Mouse (Mus musculus): ENCODE results near the gene Gm9936. TPM values are rescaled to one million over a fixed set of nuclear protein-coding genes. Genes with fewer than 3 reads are reported as not detected.
"Not testable (repeated sequence)": the region's sequence is repeated elsewhere in the genome, so short reads cannot be mapped to it uniquely, and the experiment has no call there.

The Gm9936 gene
- under 1 TPM; 0.85 to 0.87 TPM for total RNA-seq (2021)

DNA sequence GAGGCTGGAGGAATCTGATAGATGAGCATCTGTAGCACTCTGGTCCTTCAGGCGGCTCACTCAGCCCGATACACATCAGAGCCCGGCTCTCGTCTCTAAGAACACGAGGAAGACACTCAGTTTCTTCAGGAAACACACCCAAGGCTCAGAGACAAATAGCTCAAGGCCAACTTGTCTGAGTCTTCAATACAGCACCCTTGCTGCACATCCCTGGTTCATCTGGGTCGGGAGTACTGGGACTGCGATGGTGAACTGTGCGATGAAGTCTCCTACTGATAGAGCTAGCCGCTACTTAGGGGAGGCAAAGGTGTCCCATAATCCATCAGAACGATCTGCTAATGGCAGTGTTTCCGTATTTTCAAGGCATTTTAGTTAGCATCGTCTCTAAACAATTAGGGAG, at the start of gene Gm9936:
Gene Gm9936 (minus strand): TSS at position 101 of the 400 bp plus-strand sequence.
- intact Hi-C loops (cut with DNase I): no loop called here
- DNase-seq (ENCODE audit: low spot score in 2 of 2): no peak

DNA sequence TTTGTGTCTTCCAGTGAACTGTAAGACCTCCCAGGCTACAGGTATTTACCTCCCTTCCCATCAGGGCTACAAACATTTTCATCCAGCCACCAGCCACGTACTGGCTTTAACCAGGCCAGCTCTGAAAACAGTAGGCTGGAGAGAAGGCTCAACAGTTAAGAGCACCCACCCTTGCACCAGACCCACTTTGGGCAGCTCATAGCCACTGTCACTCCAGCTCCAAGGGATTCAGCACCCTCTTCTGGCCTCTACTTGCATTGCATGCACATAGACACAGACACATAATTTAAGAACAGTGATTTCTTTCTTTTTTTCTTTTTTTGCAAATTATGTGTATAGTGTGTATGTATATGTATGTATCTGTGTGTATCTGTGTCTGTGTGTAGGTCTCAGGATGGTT, 43.9 kb upstream of the Gm9936 start:
- intact Hi-C loops (cut with DNase I): no loop called here
- no peak for DNase-seq (ENCODE audit: low spot score in 2 of 2)

DNA sequence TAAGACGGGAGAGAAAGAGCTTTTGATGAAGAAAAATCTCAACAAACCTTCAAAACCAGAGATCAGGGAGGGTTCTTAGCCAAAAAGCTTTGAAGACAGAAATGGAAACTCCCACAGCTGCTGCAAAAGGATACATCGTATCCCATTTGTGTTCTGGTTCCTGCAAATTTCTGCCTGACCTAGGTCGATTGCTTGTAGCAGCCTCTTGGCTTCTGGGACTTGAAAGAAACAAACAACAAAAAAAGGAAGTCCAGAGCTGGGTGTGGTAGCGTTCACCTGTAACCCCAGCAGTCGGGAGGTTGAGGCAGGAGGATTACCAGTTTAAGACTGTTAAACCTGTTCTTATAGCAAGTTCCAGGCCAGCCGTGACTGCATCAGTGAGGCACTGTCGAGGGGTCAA, 40.4 kb upstream of the Gm9936 start:
- DNase-seq (ENCODE audit: low spot score in 2 of 2): no peak
- intact Hi-C loops (cut with DNase I): no loop called here

DNA sequence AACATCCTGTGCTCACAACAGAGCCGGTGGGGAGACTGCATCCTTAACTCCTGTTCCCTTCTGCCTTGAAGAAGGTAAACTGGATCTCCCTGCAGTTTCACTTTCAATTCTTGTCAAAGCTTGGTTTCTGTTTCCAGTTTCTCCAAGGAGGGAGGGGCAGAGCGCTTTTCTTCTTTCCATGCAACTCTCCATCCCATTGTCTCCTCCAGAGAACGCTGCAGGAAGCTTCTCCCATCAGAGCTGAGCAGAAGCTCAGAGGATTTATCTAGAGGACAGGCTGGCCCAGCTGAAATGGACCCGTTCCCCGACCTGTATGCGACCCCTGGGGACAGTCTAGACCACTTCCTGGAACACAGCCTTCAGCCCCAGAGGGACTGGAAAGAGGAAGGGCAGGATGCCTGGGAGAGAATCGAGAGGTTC, 38.9 kb upstream of the Gm9936 start:
- DNase-seq (ENCODE audit: low spot score in 2 of 2): no peak
- intact Hi-C loops (cut with DNase I): no loop called here

DNA sequence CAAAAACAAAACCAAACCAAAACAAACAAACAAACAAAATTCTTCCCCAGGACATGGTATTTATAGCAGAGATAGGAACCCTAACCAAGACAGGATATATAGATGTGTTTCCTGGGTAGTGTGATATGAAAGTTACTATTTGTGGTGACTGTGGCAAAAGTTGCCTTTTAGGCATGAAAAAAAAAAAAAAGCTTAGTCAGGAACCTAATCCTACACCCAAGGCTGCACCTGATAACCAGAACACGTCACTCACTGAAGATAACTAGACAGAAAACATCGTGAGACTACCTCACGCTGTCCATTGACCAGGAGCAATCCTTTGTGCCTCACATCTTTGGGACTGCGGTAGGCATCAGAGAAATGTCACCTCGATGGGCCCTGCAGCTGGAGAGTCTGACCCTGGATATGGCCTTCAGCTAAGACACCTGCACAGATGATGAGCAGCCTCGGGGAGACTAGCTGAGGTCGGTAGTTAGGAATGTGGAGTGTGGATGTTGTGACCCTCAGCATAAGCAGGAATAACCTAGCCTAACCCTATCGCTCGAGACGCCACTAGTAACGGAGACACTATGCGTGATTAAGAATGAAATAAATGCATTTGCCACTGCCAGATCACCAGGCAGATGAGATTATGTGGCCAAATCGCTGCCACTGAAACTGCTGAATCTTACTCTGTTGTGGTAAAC, 38.3 kb upstream of the Gm9936 start, which contains the start of gene Oasl2:
Gene Oasl2 (plus strand): TSS at position 249 of the 686 bp plus-strand sequence.
- no peak for DNase-seq (ENCODE audit: low spot score in 2 of 2)
- intact Hi-C loops (cut with DNase I): no loop called here

DNA sequence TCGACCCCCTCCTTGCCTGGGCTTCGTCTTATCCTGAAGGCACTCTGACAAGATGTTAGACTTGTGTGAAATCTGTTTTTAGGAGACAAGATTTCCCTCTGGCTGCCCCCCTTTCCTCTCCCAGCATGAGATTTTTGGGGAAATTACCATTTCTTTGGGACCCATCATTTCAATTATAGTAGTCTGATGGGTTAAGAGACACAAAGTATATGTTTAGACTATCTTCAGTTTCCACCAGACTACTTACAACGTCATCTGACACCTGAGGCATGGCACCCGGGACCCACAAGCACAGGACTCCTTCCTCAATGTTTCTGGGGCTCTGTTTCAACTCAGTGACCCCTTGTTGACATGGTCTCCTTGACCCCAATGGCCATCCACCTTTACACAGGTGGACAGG, 37.1 kb upstream of the Gm9936 start:
- intact Hi-C loops (cut with DNase I): no loop called here
- no peak for DNase-seq (ENCODE audit: low spot score in 2 of 2)

DNA sequence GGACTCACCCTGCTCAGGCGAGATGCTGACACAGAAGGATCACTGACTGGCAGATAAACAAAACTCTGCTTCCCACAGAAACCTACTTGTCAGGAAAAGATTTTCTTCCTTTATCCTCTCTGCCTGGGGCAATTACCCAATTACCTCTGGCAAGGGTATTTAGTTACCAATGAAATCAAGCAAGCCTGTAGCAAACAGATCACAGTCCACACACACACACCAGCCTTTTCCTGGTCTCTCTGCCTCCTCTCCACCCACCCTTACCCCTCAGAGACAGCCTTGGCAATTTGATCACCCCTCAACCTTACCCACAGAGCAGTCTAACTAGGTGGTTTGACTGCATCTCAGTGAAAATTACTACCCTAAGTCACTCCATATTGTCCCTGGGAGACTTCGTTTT, 30.5 kb upstream of the Gm9936 start:
- intact Hi-C loops (cut with DNase I): no loop called here
- DNase-seq (ENCODE audit: low spot score in 2 of 2): no peak

DNA sequence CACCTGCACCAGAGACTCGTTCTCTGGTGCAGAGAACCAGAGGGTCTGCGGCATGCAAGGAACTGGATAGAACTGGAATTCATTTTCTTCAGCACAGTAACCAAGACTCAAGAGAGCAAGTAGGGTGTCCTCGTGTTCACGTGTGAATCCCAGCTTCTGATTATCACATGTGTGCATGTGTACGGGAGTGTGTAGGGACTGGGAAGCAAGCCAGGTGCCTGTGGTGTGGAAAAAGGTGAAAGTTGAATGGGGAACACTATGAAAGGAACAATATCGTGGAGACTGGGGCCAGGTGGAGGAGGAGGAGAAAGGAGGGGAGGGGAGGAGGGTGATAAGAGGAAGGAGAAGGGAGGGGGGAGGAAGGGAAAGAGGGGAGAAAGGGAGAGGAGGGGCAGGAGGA, 28.3 kb upstream of the Gm9936 start:
- intact Hi-C loops (cut with DNase I): no loop called here

DNA sequence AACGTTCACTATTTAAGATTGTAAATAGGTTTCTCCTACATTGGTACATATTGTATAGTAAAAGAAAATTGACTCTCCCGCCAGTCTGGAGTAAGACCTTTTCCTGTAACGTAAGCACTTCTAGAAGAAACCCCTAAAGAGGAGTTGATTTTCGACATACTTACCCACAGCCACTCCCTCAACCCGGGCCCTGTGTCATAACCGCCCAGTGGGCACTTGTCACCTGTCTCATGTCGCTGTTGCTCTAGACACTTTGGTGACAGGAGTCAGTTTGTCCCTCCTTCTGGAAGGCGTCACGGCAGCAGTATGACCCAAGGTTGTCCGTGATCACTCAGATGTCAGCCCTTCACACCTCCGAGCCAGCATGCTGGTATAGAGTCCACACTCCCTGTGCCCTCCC, 24.5 kb upstream of the Gm9936 start:
- intact Hi-C loops (cut with DNase I): no loop called here
- no peak for DNase-seq (ENCODE audit: low spot score in 2 of 2)

More for the DNA sequence above, 28.3 kb upstream of the Gm9936 start:
- no peak for DNase-seq (ENCODE audit: low spot score in 2 of 2)

DNA sequence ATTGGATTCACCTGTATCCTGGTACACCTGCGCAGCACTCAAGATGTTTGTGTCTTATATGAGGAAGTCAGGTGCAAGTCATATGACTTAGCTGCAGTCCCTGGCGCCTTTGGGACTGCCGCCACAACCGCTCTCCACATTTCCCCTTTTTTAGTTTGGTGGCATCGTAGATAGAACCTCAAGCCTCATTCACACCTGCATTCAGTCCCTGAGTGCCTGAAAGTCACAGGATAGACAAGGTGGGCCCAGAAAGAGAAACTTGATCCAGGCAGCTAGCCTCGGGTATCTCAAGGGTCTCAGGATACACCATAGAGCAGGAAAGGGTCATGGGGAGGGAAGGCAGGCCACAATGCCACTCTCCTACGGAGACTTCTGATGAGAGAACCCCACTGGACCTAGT, 23.8 kb upstream of the Gm9936 start:
- intact Hi-C loops (cut with DNase I); DNase-seq (ENCODE audit: low spot score in 2 of 2): not testable (repeated sequence)

DNA sequence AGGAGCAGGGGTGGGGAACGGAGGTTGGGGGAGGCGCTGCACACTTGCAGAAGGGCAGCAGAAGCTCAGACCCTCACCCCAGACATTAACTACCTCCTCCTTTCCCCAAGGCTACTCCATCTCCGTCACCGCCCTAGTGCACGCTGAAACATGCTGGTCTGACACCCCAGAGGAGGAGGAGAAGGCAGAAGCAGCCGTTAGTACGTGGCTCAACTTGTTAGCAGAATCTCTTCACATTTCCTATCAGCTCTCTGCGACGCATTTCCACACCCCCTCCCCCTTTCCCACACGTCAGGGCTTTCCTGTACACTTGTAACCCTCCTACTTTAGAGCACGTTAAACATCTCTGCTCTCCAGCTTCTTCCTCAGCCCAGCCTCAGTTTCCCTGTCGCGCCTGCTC, 20.9 kb upstream of the Gm9936 start:
- intact Hi-C loops (cut with DNase I): no loop called here
- DNase-seq (ENCODE audit: low spot score in 2 of 2): no peak

DNA sequence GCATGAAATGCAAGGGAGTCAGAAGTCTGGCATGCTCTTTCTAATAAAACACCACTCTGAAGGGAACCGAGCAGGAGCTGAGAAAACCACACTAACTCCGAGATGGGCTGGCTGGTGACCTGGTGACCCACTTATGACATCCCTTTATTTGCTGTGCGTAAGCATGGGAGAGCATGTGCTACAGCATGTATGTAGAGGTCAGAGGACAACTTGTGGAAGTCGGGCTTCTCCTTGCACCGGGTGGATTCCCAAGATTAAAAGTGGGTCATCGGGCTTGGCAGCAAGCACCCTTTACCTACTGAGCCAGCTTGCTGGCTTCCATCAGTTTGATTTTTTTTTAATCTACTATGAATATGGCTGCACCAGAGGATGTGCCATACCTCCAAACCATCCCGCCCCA, 19.0 kb upstream of the Gm9936 start:
- intact Hi-C loops (cut with DNase I): no loop called here
- DNase-seq (ENCODE audit: low spot score in 2 of 2): no peak

DNA sequence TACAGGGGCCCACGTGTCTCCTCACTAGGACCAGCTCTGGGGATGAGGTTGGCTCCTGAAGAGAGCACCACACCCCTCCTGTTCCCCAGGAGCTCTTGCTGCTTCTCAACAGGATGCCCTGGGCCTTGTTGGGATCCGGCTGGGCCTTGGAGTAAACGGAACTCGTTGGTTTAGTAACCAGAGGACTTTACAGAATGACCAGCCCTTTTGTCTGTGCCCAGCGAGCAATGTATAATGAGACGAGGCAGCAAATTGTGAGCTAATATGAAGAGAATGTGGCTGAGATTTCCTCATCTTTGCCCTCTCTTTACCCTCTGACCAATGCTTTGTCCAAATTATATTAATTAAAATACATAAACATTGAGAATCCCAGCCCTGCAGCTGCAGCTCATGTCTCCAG, 17.8 kb upstream of the Gm9936 start:
- intact Hi-C loops (cut with DNase I): no loop called here
- DNase-seq (ENCODE audit: low spot score in 2 of 2): no peak

DNA sequence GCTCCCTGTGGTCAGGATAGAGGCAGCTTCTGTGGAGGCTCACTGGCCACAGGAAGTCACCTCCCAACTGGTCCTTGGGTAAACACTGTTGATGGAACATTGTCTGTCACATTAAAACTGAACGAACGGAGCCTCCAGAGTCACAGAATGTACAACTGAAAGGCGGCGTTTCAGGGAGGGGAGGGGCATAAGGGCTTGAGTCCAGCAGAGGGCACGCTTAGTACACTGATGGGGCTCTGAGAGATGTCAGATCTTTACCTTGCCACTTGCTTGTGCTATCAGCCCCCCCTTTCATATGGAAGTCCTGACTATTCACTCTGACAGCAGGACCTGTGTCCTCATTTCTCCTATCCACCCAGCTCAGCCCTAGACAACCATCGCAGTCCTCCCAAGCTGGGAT, 17.4 kb upstream of the Gm9936 start:
- intact Hi-C loops (cut with DNase I): no loop called here

DNA sequence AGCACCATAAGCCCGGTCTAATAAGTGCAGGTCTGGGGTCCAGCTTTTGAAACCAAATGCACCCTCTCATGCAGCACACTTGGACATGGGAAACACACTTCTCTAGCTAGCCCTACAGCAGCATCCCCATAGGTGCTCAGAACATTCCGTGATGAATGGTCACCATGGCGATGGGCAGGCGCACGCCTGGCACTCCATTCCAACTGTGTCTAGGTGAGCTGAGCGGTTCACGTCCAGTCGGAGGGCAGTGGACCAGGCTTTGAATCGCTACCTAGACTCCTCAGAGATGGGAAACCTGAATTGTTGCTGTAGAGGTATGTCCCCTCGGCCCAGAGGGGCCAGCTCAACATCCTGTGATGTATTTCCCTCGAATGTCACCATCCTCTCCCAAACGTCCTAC, 6.8 kb upstream of the Gm9936 start:
- intact Hi-C loops (cut with DNase I): no loop called here
- DNase-seq (ENCODE audit: low spot score in 2 of 2): no peak

More for the DNA sequence above, 17.4 kb upstream of the Gm9936 start:
- no peak for DNase-seq (ENCODE audit: low spot score in 2 of 2)

DNA sequence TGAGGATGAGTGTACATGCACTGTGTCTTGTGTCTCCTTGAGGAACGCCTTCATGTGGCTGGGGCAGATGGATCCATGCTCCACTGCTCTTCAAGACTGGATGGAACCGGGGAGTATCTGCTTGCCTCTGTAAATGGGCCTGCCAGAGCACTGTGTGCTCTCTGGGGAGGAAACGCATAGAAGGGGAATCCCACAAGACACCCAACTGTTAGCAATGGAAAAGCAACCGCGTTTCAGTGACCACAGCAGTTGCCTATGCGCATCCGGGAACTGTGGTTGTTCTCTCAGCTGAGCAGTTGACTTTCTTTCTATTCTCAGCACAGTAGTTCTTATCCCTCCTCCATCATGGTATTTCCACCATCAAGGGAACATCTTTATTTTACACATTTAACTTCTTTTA, 6.3 kb upstream of the Gm9936 start:
- no peak for DNase-seq (ENCODE audit: low spot score in 2 of 2)
- intact Hi-C loops (cut with DNase I): no loop called here

DNA sequence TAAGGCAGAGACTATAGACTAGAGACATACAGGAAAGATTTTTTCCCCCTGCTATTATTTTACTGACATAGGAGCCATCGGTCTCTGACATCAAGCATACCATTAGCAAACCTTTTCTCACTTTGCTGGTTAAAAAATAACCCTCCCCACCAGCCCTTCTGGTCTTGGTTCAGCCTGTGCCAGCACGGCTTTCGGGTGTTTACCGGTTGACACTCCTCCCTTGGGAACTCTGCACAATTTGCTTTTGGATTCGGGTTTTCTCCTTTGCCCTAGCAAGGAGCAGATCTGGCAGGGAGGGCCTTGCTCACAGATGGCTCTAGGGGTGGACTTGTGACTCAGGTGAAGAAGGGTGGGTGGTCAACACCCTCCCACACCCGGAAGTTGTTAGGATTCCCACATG, 3.2 kb upstream of the Gm9936 start:
- intact Hi-C loops (cut with DNase I): no loop called here
- DNase-seq (ENCODE audit: low spot score in 2 of 2): no peak

DNA sequence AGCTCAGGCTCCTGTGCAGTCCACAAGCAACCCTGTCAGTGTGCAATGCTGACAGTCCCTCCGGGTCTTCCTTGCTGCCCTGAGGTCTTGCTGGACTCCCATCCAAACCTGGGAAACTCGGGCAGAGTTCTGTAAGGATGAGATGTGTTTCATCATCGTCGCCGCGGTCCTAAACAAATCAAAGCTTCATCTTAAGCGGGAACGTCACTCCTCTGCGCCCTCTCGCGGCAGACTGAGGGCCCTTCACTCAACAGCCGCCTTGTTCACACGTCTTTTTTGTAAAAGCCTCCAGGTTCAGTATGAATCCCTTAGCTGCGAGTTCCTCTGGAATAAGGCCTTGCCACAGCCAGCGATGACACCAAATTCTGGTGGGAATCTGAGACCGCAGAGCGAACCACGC, 771 bp upstream of the Gm9936 start:
- intact Hi-C loops (cut with DNase I): no loop called here
- peak; percentile 72 to 80 for DNase-seq (ENCODE audit: low spot score in 2 of 2)

DNA sequence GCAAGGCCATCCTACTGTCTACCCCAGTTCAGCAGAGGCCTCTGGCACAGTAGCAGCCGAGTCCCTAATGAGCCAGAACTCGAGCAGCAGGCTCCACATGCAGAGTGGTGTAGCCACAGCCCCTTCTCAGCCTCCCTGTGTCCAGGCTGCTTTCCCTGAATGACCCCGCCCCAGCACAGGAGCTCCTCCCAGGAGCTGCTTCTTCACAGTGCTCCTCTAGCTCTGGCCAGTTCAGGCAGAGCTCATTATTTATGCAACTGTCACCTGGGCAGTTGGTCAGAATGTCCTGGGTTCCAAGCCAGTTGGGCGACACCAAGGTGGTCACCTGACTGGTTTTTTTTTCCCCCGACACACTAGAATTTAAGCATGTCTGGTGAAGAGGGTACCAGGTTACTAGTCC, 5.1 kb downstream of the Gm9936 start, which contains the start of gene 4930519G04Rik:
Gene 4930519G04Rik (plus strand): TSS at position 301 of the 400 bp plus-strand sequence.
- DNase-seq (ENCODE audit: low spot score in 2 of 2); intact Hi-C loops (cut with DNase I): not testable (repeated sequence)

DNA sequence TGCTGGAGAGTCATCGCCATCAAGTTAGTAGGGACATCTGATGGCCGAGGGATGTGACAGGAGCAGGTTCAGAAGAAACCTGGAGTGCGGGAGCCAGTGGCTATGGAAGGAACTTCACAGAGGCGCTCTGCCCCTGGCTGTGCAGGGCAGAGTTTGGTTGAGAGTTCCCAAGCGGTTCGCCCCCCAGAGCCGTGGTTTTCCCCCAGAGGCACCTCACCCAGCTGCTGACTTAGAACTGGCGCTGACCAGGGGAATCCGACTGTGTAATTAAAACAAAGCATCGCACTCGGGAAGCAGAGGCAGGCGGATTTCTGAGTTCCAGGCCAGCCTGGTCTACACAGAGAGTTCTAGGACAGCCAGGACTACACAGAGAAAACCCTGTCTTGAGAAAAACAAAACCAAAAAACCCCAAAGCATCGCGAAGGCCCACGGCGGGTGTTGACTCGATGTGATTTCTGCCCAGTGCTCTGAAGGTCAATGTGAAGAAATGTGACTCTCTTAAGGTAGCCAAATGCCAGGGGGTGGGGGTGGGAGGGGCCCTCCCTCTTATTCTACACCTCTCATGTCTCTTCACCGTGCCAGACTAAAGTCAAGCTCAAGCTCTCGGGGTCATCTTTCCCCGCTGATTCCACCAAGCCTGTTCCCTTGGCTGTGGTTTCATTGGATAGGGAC, 6.8 kb downstream of the Gm9936 start:
- no peak for DNase-seq (ENCODE audit: low spot score in 2 of 2)
- intact Hi-C loops (cut with DNase I): no loop called here

DNA sequence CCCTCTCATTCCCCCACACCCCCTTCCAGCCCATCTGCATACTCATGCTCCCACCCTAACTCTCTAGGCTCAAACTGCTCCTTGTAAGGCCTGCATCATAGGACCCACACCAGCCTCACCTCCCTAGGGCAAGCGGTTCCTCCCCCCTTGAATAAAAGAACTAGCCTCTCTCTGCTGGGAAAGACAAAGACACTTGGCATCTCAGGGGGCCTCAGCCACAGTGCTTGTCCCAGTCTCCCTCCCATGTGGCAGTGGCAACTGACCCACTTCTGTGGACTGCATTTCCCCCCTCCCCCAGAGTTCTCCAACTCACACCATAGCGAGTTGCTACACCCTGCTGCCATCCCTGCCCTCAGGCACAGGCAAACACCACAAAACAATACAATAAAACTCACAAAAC, 14.1 kb downstream of the Gm9936 start:
- intact Hi-C loops (cut with DNase I): loop anchor here (10.0 kb wide), 1 partner anchor 1500 kb away; no protein-coding TSS in a partner anchor
- not testable (repeated sequence) for DNase-seq (ENCODE audit: low spot score in 2 of 2)

Data from left cerebral cortex, postnatal 25 days (tissue).